ENCODE assay signal across 10 mouse cellular contexts in the genomic region with DNA sequence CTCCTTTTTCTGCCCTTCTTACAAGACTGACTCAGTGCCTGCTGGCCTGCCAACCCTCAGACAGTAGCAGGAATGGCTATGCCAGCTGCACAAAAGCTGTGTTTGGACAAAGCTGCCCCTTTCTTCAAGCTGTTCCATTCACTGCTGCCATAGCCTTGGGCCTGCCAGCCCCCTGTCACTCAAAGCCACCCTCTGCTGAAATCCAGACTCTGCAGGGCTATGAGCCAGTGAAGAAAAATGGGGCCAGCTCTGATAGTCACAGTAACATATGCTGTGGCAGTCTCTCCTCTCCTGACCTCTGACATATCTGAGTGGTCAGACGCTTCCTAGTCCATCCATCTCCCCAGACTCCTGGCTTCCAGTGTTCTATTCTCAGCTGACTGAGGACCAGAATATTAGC.
DNase-seq lines count a peak whose midpoint lies in the region; ATAC-seq and TF ChIP-seq lines count a peak whose summit lies in the region.
"Had no signal": no experiment of that assay in that cellular context is flagged by ENCODE, and none has a peak within 500 bp of the region (broad histone marks: within the 10 kb centered on the region; RNA-seq: fewer than 3 reads in every experiment).

No protein-coding gene starts in this region.

- no peak overlapping the region for H3K27ac ChIP-seq in intestine, postnatal 0 days (ENCODE audit: low read depth, low read length)
- H3K27ac ChIP-seq: limb, embryonic 12.5 days had no signal

- TF ChIP-seq CTCF in intestine, postnatal 0 days (IDR thresholded peaks at IDR 0.05; ENCODE audit: low read depth) = no peak

- no peaks in the 10 kb centered on the region for H3K27me3 ChIP-seq in intestine, postnatal 0 days (replicated peaks; ENCODE audit: control insufficient read depth, insufficient read depth, low read length)

- no peak overlapping the region for H3K4me2 ChIP-seq in intestine, postnatal 0 days (replicated peaks; ENCODE audit: low read depth)
- H3K4me2 ChIP-seq: limb, embryonic 12.5 days had no signal

- 69% methylated on average over 1 of the region's 1 CpGs for WGBS in intestine, postnatal 0 days

- H3K36me3 ChIP-seq in intestine, postnatal 0 days (ENCODE audit: control insufficient read depth, insufficient read depth) = no peaks in the 10 kb centered on the region
- H3K36me3 ChIP-seq: limb, embryonic 12.5 days had no signal

- H3K4me3 ChIP-seq in intestine, postnatal 0 days (ENCODE audit: low read depth, low read length) = no peak overlapping the region
- H3K4me3 ChIP-seq: limb, embryonic 12.5 days; myocyte had no signal

- ATAC-seq in intestine, postnatal 0 days = no peak
- ATAC-seq in erythroid progenitor cell, adult 5-6 weeks (replicated peaks; ENCODE audit: low FRiP score, poor library complexity, severe bottlenecking) = no peak

- intact Hi-C loops in left cerebral cortex, postnatal 10 days (cut with DNase I) = loop anchor here (5.0 kb wide), 1 partner anchor 130 kb away; no protein-coding TSS in a partner anchor

- H3K9ac ChIP-seq in intestine, postnatal 0 days (ENCODE audit: low read depth, low read length) = no peak overlapping the region
- H3K9ac ChIP-seq: limb, embryonic 12.5 days had no signal

- no peaks in the 10 kb centered on the region for H3K9me3 ChIP-seq in intestine, postnatal 0 days (ENCODE audit: control insufficient read depth)
- H3K9me3 ChIP-seq: limb, embryonic 12.5 days had no signal

- H3K4me1 ChIP-seq in intestine, postnatal 0 days (replicated peaks; ENCODE audit: control insufficient read depth, insufficient read depth, low read length) = no peaks in the 10 kb centered on the region

- peak; percentile 56 for DNase-seq in retina, postnatal 1 day
- no peak for DNase-seq in retina, embryonic 14.5 days (ENCODE audit: low spot score)
- peak; percentile 40 to 64 for DNase-seq in frontal cortex, adult 2 months (ENCODE audit: extremely low spot score in 1 of 2, low spot score in 1 of 2)
- peak; percentile 58 to 73 for DNase-seq in left cerebral cortex, postnatal 10 days (ENCODE audit: extremely low spot score in 1 of 2, low spot score in 2 of 2)
- no peak for DNase-seq in kidney, postnatal 10 days
- DNase-seq: thymus, adult 2 months had no signal

Comparison
In these comparisons a context has a peak if more than half of its experiments do, and no peak if none do; other contexts are left out.
1. DNase-seq: peak in retina, postnatal 1 day (single experiment), frontal cortex, adult 2 months (2 of 2) and left cerebral cortex, postnatal 10 days (2 of 2); none in retina, embryonic 14.5 days (single experiment) and kidney, postnatal 10 days (single experiment).